Mouse (Mus musculus): ENCODE measurements at regions not wholly inside any gene's neighbourhood (a gene's known extent, or its start where the extent isn't known, plus 50 kb on each side); places are given as distances from the start of the nearest gene placed in this dataset.

DNA sequence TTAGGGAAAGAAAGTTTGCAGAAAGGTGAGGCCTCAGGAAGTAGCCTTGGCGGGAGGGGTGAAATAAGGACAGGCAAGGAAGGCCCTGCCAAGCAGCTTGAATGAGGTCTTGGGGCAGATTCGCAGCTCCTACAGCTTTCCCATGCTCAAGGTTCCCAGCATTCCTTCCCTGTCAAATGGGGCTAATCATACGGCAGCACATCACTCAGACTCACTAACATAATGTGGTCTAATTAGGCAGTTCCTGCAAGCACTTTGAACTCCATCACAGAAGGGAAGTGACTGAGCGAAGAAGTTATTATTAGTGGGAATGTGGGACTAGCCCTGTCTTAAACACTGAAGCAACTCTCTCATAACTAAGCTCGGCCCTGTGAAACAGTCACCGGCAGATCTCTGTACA, 87.1 kb upstream of the Gm10260 start:
- DNase-seq (ENCODE audit: low read depth, low spot score), result no peak

DNA sequence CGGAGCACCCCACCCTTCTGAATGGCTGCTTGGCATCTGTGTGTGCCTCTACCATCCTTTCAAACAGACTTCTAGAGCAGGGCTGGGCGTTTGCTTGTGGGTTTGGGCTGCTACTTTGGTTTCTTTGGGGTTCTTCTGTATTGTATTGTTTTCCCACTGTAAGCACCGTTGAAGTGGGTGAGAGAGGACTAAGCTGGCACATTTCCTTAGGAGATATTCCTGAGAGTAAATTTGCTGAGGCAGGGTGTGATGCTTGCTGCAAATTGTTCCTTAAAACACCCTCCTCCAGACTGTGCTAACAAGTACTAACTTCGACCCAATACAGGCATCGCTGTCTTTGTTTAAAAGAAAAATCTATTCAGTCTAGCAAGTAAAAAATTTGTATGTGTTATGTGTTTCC, 84.7 kb upstream of the Gm10260 start:
- DNase-seq (ENCODE audit: low read depth, low spot score), result peak; percentile 67

DNA sequence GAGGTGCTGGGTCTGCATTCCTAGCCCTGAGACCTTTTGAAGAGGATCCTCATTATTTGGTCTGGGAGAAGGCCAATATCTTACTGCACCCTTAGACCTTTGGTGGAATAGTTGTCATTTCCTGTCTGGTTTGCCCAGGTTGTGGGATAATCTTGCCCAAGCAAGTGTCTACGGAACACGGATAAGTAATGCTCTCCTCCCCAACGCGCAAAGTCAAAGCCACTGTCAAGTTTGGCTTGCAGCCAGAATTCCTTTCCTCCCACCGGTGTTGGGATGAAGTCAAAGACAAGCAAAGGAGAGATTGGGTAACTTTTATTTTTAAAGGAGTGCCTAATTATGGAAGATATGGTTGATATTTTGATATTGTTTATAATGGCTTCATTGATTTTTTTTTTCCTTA, 82.4 kb upstream of the Gm10260 start:
- no peak for DNase-seq (ENCODE audit: low read depth, low spot score)

DNA sequence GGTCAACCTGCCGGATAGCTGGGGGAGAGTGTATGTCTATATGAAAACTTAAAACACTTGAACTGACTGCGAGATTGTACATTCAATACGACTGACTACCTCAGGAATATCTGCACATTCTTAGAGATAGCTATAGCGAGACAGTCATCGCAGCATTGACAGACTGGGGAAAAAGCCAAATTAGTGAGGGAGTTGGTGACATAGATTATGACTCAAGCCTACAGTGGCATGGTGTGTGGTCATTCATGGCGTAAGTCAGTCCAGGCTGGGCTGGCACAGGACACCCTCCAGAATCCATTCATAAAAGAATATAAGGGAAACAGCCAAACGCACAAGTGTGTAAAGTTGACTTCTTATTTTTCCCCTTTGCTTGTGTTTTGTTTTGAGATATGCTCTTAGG, 81.1 kb upstream of the Gm10260 start:
- DNase-seq (ENCODE audit: low read depth, low spot score), result no peak

DNA sequence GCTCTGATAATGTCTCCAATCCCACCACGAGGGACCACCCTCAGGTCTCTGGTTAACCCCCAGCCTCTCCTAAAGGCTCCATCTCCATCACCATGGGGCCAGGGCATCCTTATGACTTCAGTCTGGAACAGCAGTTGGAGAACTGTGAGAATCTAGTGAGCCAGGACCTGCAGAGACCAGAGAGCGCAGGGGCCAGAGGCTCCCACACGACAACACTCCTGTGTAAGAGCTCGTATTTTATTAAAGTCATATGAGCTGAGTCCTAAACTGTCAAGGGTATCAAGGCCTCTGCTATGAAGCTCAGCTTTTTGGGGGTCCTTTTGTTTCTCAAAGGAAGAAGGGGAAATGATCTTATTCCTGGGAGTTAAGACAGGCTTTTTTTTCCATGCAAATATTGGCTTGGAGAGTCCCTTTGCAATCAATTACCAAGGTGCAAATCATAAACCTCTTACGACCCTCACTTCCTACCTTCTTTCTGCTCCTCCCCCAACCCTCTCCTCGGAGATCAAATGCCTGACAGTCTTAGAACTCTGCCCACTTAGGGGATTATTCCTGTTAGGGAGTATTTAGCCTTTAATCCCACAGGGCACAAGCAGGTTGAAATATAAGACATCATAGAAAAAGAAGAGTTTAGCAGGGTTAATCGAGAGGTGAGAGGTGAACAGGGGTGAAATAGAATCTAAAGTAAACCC, 79.3 kb upstream of the Gm10260 start:
- no peak for DNase-seq (ENCODE audit: low read depth, low spot score)

DNA sequence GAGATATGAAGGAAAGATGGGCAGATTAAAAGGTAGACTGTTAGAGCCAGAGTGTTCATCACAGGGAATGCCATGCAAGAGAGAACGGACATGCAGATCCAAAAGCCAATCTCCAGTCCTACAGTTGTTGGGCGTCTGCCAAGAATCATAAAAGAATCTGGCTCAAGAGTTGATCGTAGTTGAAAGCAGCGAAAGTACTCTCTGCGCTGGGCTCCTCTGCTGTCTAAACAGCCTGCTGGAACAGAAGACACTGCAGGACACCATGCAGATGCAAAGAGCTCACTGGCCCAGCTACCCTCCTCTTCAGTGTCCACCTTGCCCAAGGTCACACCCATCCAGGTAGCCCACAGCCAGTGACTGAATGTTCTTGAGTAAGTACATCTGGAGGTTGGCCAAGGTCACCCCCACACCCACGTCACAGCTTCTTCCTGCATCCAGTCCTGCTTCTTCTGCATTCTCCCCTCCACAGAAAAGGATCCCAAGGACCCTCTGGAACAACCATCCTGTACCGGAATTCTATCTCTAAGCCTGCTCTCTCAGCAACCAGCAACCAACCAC, 77.1 kb upstream of the Gm10260 start:
- DNase-seq (ENCODE audit: low read depth, low spot score), result peak; percentile 35

DNA sequence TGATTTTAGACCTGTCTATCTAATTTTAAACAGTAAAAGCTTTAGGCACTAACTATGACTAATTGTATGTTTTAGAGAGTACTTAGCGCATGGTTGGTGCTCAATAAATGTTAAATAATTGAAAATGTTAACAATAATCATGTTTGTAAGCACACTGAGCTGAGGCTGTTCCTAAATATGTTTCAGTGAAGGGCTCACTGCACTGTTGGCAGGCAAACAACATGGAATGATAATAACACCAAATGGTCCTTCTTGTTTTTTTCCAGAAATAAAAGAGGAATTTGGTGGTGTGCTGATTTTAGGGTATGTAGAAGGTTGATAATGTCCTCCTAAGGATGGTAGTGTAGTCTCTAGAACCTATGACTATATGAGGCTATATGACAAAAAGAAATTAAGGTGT, 72.0 kb upstream of the Gm10260 start:
- DNase-seq (ENCODE audit: low read depth, low spot score), result no peak

DNA sequence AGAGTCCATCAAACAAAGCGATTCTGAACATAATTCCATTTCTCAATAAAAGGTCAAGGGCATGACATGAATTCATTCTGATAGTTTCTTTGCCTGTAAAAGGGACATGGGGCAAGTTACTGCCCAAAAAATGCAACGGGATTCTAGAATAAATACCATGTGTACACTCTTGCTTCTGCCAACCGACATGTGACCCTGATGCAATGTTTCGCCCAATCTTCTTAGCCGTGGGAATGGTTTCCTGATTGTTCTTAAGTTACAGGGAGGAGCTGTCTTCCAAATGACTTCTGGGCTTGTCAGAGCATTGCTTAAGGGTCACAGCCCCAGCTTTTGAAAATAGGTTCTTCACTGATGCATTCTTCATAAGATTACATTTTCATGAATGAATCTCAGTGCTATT, 71.4 kb upstream of the Gm10260 start:
- DNase-seq (ENCODE audit: low read depth, low spot score), result no peak

DNA sequence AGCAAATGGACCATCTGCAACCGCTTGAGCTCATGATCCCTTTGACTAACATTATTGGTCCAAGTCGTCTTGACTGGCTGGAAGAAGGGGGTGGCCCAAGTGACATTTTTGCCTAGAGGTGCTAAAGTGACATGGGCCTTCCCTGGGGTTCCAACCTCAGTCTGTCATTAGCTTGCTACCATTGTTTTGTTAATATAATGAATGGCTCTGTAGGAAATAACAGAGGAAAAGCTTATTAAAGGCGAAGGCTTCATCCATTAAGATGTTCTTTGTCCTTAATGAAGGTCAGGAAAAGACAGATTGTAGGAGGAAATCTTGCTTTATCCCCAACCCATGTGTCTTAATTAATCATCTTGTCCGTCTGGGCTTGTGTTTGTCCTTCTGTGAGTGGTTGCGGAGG, 69.1 kb upstream of the Gm10260 start:
- DNase-seq (ENCODE audit: low read depth, low spot score), result no peak

DNA sequence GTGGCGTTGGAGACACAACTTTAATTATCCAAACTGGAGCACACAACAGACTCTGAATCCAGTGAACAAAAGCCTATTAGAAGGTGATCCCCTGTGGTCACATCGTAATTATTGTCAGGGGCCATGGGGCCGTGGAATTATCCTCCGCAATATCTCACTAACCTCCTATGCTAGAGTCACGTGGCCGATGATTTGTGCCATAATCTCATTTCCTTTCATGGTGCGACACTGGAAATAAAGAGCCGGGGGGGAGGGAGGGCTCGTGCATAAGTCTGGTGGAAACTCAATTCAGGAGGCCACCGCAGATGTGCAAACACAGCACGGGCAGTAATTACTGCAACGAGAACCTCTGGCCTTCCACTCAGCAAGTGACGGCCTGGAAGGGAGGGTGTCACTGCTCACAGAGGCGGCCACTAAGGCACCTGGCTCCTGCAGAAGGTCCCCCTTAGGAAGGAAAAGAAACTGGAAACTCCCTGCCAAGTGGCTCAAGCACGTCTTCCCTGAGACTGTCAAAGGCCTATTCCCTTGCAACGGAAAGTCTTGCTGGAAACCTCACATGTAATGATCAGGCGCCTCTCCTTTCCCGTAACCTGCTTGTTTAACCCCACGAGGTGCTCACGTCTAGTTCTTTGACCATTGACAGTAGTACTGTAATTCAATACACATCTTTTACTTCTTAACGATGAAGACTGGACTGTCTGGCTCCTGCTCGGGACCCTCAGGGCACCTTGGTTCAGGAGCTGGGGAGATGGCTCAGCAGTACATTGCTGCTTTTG, 65.6 kb upstream of the Gm10260 start:
- DNase-seq (ENCODE audit: low read depth, low spot score), result no peak

DNA sequence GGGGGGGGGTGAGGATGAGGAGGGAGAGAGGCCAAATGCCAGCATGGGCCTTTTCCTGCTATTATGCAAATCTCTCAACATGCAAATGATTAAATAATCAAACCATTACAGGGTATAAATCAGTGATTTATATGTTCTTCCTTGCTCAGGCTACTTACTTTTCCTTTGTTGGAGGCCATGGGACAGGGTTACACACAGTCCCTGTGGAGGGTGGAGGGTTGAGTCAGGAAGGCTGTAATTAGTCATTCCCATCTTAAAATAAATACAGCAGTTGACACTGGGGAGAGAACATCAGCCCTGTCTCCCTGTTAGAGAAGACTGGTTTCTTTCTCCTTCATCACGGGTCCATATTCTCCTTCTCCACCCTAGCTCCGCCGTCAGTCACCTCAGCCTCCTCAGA, 64.9 kb upstream of the Gm10260 start:
- DNase-seq (ENCODE audit: low read depth, low spot score), result no peak

DNA sequence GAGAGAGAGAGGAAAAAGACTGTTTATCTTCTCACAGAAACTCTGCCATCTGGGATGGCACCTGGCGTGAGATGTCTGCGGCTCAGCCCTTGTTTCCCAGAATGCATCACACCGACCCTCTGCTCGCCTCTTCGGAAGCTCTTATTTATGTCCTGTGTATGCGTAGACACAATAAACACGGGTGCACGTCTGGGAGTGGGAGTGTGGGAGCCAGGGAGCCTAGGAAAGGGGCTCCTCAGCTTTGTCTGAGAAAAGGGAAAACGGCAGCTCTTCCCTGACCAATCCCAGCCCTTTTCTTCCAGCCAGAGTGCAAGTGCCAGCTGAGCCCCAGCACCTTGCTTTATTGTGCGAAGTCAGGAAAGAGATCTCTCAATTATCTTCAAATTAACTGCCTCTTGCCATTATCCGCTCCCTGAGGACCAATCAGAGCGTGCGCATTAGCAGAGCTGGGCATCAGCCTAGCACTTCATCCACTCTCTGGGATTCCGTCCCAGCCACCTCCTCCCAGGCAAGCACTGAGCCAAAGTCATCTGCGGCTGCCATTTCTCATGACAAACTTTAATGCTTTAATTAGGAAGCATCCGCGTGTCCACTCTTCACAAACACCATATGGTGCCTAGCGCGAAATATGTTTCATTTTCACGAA, 63.8 kb upstream of the Gm10260 start:
- DNase-seq (ENCODE audit: low read depth, low spot score), result peak; percentile 52

DNA sequence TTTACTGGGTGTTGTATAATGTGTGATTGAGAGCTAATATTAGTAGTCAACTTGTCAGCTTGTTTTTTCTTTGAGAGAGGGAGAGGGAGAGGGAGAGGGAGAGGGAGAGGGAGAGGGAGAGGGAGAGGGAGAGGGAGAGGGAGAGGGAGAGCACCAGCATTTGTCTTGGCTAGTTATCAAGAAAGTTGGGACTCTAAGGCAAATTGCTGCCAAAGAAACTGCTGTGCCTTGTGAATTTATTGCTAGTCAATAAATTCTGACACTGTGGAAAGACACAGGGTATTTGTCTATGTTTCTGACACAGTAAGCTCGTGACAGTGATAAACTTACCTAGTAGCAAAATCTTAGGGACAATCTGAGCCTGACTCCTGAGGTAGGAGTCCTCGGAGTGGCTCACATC, 61.2 kb upstream of the Gm10260 start:
- DNase-seq (ENCODE audit: low read depth, low spot score), result no peak

DNA sequence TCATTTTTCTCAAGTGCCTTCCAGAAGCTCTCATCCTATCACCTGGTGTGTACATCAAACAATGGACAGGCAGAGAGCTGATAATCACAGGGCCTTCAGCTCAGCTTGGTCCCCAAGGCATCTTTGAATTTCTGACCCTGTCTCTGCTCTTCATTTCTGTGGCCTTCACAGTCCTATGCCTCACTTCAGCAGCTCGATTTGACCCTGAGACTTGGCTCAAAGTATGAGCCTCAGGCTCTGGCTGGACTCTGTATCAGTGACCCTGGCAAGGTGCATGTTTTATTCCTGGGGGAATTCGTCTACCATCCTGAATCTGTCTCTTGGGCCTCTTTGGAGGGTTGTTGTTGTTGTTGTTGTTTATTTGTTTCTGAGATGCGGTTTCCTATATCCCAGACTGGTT, 60.6 kb upstream of the Gm10260 start:
- DNase-seq (ENCODE audit: low read depth, low spot score), result no peak

DNA sequence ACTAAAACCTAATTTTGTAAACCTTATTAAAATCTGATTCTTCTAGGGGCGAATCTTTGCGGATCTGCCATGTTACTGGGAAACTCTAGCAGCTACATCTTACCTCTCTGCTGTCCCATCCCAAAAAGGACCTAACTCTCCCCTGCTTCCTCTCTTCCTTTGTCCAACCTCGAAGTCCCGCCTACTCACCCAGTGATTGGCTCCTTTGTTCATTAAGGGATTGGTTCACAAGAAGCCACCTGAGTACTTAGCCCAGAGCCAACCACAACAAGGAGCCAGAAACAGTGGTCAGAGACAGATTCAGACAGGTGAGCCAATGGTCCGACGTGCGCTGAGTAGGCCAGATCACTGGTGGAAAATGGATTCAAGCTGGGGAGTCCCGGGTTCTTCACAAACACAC, 60.0 kb upstream of the Gm10260 start:
- peak; percentile 96 for DNase-seq (ENCODE audit: low read depth, low spot score)

DNA sequence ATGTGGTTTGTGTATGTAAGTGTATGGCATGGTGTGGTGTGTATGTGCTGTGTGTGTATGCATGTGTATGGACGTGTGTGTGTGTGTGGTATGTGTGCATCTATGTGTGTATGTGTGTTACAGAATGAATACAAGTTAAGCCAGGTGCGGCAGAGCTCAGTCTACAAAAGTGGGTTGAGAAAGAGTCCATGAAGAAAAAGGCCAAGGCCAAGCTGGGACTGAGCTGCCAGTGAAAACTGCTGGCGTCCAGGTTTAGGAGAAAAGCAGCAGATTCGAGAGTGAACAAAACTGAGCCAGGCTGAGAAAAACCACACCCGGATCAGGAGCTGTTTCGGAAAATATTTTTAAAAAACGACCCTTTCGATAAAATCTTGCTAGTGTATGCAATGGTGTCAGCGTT, 58.6 kb upstream of the Gm10260 start:
- DNase-seq (ENCODE audit: low read depth, low spot score), result peak; percentile 38

DNA sequence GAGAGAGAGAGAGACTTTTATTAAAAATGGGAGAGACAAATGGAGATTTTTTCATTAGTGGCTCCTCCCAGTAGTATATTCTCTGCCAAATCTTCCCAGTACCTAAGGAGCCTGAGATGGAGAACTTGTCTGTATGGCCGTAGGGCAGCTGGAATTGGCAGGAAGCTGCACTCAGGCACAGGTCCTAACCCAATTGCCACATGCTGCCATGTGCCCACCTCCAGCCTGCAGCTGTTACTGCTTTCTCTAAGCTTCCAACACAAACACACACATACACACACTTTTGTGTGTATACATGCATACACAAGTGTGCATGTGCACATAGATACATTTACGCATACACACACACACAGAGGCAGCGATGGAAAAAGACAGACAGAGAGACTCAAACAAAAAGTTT, 56.5 kb upstream of the Gm10260 start:
- no peak for DNase-seq (ENCODE audit: low read depth, low spot score)
